Mouse (Mus musculus) layer of hippocampus, adult 18-20 months (tissue): ENCODE measurements around the gene Tspyl3. TPM values are rescaled to one million over a fixed set of nuclear protein-coding genes. Genes with fewer than 3 reads are reported as not detected.

ENCODE experiments used
- DNase-seq, 2 experiments: peaks; one replicate each; pipeline ENCODE4 v3.0.0; 2022; ENCODE audit warnings: low spot score in 2 of 2
- total RNA-seq, 2 experiments: library from RNA; stranded (reverse); gene quantifications; 2 replicates each; pipeline ENCODE4 v1.2.3; 2021

The Tspyl3 gene
- total RNA-seq, 2 experiments from 2014 or later = 20.7 to 21.7 TPM

GRCm38 (mm10) chr2:153177188-153177587, 48.1 kb downstream of the Tspyl3 start:
- DNase-seq = no peak

- no peak for DNase-seq
Observed at GRCm38 (mm10) chr2:153175995-153176570, 49.2 kb downstream of the Tspyl3 start.

Other genes starting within 250 kb of the Tspyl3 start
- gene Pdrg1, start 210.0 kb downstream of the Tspyl3 start, total RNA-seq = 10 to 100 TPM; 40.5 to 42.9 TPM
- 1 to 10 TPM; 1.4 to 2.5 TPM for gene Xkr7, start 193.6 kb downstream of the Tspyl3 start, total RNA-seq
- gene Ccm2l, start 159.5 kb downstream of the Tspyl3 start, total RNA-seq = 1 to 10 TPM; 2.2 to 3.1 TPM
- gene Hck, start 117.0 kb downstream of the Tspyl3 start, total RNA-seq = 1 to 10 TPM; 1.5 to 2.0 TPM
- gene Tm9sf4, start 64.1 kb downstream of the Tspyl3 start, total RNA-seq = 10 to 100 TPM; 83.4 to 93.9 TPM
- 1 to 10 TPM; 5.9 TPM for gene Plagl2, start 16.0 kb upstream of the Tspyl3 start, total RNA-seq
- 10 to 100 TPM; 15.4 to 15.8 TPM for gene Pofut1, start 16.1 kb upstream of the Tspyl3 start, total RNA-seq
- gene Kif3b, start 66.0 kb upstream of the Tspyl3 start, total RNA-seq = 10 to 100 TPM; 54.2 to 54.8 TPM
- 10 to 100 TPM; 30.3 to 31.7 TPM for gene Asxl1, start 120.4 kb upstream of the Tspyl3 start, total RNA-seq